Mouse (Mus musculus) heart, postnatal 0 days (tissue): Measurements from ENCODE around the gene Rbm47. TPM values are rescaled to one million over a fixed set of nuclear protein-coding genes. Genes with fewer than 3 reads are reported as not detected.

Experiments used
- ATAC-seq: fragments of 200-750 bp; cut with Nextera tagmentation; 2 replicates; pipeline ENCODE4 v1.8.0; 2017; ENCODE audit warnings: low read depth, moderate number of reproducible peaks, moderate library complexity; ENCODE audit not compliant: insufficient read depth
- DNase-seq: peaks from one replicate; pipeline ENCODE4 v3.0.0-alpha.2; 2016; ENCODE audit warnings: low spot score
- H3K27ac ChIP-seq: fragments of 300-500 bp; sonication (generic); 2 replicates; pipeline ENCODE4 v1.5.1; 2014; ENCODE audit warnings: low read depth, mild to moderate bottlenecking
- H3K27me3 ChIP-seq: fragments of 300-500 bp; sonication (generic); 2 replicates; pipeline ENCODE4 v1.6.1; 2014; ENCODE audit warnings: low read length, mixed read lengths; ENCODE audit not compliant: control insufficient read depth, insufficient read depth
- H3K36me3 ChIP-seq: fragments of 300-500 bp; sonication (generic); replicated peaks from 2 replicates; pipeline ENCODE4 v1.6.1; 2014; ENCODE audit warnings: low read length, mixed read lengths; ENCODE audit not compliant: control insufficient read depth, insufficient read depth
- H3K4me1 ChIP-seq: fragments of 300-500 bp; sonication (generic); 2 replicates; pipeline ENCODE4 v1.6.1; 2014; ENCODE audit warnings: antibody characterized with exemption; ENCODE audit not compliant: control insufficient read depth, insufficient read depth
- H3K4me2 ChIP-seq: fragments of 300-500 bp; sonication (generic); 2 replicates; pipeline ENCODE4 v1.6.1; 2014; ENCODE audit warnings: low read depth, mild to moderate bottlenecking, low read length, moderate library complexity
- H3K4me3 ChIP-seq: fragments of 300-500 bp; sonication (generic); 2 replicates; pipeline ENCODE4 v1.5.1; 2014; ENCODE audit warnings: low read depth, low read length
- H3K9ac ChIP-seq: fragments of 300-500 bp; sonication (generic); replicated peaks from 2 replicates; pipeline ENCODE4 v1.6.1; 2014; ENCODE audit warnings: low read depth, low read length, mixed read lengths
- H3K9me3 ChIP-seq: fragments of 300-500 bp; sonication (generic); replicated peaks from 2 replicates; pipeline ENCODE4 v1.6.1; 2016; ENCODE audit warnings: low read length; ENCODE audit not compliant: control insufficient read depth
- CTCF ChIP-seq: IDR thresholded peaks from 2 replicates; pipeline ENCODE4 v1.5.1; 2016; ENCODE audit warnings: antibody characterized with exemption, control low read depth, low read depth
- EP300 ChIP-seq: IDR thresholded peaks from 2 replicates; pipeline ENCODE4 v1.6.1; 2016; ENCODE audit warnings: antibody characterized with exemption, low read depth
- WGBS: fragments of 180-500 bp; shearing (Covaris S2); extraction: QIAGEN DNeasy Blood & Tissue Kit; methylation state at CpG from one replicate; pipeline ENCODE4 v1.1.7; 2014; 5-methylcytosine and 5-hydroxymethylcytosine counted together
- polyA plus RNA-seq: library from polyadenylated mRNA; unstranded; fragments of >200 nt; fragmentation: Nextera tagmentation; extraction: Ambion mirVana; gene quantifications from 2 replicates; pipeline ENCODE4 v1.2.1, GENCODE M21; 2015
- total RNA-seq: library from RNA; depleted of rRNA; stranded (reverse); fragments of >200 nt; gene quantifications from 2 replicates; pipeline ENCODE4 v1.2.3, GENCODE M21; 2014; ENCODE audit warnings: low replicate concordance

Rbm47 gene
- total and polyA plus RNA-seq, 2 experiments from 2014 or later: 1.1 to 11.2 TPM

- Histone ChIP-seq H3K9me3 (no peaks in the 10 kb centered on the region), H3K4me2 (no peak overlapping the region), H3K27me3 (no peaks in the 10 kb centered on the region), H3K9ac (no peak overlapping the region), H3K4me3 (no peak overlapping the region), H3K36me3 (no peaks in the 10 kb centered on the region), H3K27ac (no peak overlapping the region), H3K4me1 (no peaks in the 10 kb centered on the region)
- WGBS: 89% methylated on average over 2 of the region's 2 CpGs
- TF ChIP-seq CTCF (no peak), EP300 (no peak)
- DNase-seq: no peak
- no peak for ATAC-seq
Measured at GRCm38 (mm10) chr5:66014437-66014836, 158.5 kb downstream of the Rbm47 start.

DNA sequence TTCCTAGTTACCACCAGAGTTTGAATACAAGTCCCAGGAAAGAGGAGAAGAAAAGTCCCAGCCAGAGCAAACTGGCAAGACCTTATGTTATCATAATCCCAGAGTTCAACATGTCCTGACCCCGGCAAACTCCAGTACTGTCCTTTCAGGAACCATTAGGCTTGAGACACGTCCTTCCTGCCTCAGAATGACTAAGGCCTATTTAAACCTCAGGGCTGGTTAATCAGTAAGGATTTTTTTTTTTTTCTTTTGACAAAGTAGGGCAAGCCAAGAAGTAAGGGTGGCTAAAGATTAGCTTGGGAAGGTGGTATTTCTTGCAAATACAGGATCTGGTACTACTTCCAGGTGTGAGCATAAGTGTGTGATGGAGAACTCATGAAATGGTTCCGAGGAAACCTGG, 158.9 kb downstream of the Rbm47 start:
- no peaks in the 10 kb centered on the region for H3K9me3 ChIP-seq
- TF ChIP-seq EP300 (no peak), CTCF (no peak)
- WGBS: 70% methylated on average over 3 of the region's 3 CpGs
- H3K9ac ChIP-seq: no peak overlapping the region
- no peaks in the 10 kb centered on the region for H3K4me1 ChIP-seq
- no peak for ATAC-seq
- no peak for DNase-seq
- H3K4me2 ChIP-seq: no peak overlapping the region
- no peaks in the 10 kb centered on the region for H3K27me3 ChIP-seq
- H3K4me3 ChIP-seq: no peak overlapping the region
- H3K36me3 ChIP-seq: no peaks in the 10 kb centered on the region
- no peak overlapping the region for H3K27ac ChIP-seq

- no peak overlapping the region for H3K9ac ChIP-seq
- no peaks in the 10 kb centered on the region for H3K36me3 ChIP-seq
- TF ChIP-seq CTCF (no peak), EP300 (no peak)
- no peak overlapping the region for H3K27ac ChIP-seq
- WGBS: 85% methylated on average over 15 of the region's 15 CpGs
- 0 out of 2 replicates have a peak, but pooled peaks cover 3% of the 10 kb centered on the region for H3K4me1 ChIP-seq
- H3K4me3 ChIP-seq: no peak overlapping the region
- H3K4me2 ChIP-seq: no peak overlapping the region
- no peaks in the 10 kb centered on the region for H3K27me3 ChIP-seq
- ATAC-seq: no peak
- DNase-seq: no peak
- H3K9me3 ChIP-seq: no peaks in the 10 kb centered on the region
Measured at GRCm38 (mm10) chr5:66008245-66008967, 164.5 kb downstream of the Rbm47 start.

GRCm38 (mm10) chr5:66005041-66005678, 167.8 kb downstream of the Rbm47 start:
- H3K4me2 ChIP-seq: no peak overlapping the region
- no peak overlapping the region for H3K9ac ChIP-seq
- no peaks in the 10 kb centered on the region for H3K27me3 ChIP-seq
- H3K27ac ChIP-seq: no peak overlapping the region
- H3K4me1 ChIP-seq: 0 out of 2 replicates have a peak, but pooled peaks cover 3% of the 10 kb centered on the region
- no peak for TF ChIP-seq EP300
- TF ChIP-seq CTCF: no peak
- no peaks in the 10 kb centered on the region for H3K9me3 ChIP-seq
- no peaks in the 10 kb centered on the region for H3K36me3 ChIP-seq
- ATAC-seq: no peak
- no peak for DNase-seq
- H3K4me3 ChIP-seq: no peak overlapping the region
- 42% methylated on average over 16 of the region's 16 CpGs for WGBS

GRCm38 (mm10) chr5:66004134-66004925, 168.6 kb downstream of the Rbm47 start, which contains the start of gene 9130230L23Rik:
TSS of gene 9130230L23Rik (minus strand) at chr5:66004285.
- Histone ChIP-seq H3K4me2 (no peak within 1 kb of the TSS), H3K4me3 (no peak within 1 kb of the TSS), H3K4me1 (0 out of 2 replicates have a peak, but pooled peaks cover 3% of the 10 kb centered on the region), H3K9ac (no peak within 1 kb of the TSS), H3K27ac (no peak within 1 kb of the TSS), H3K27me3 (no peaks in the 10 kb centered on the region), H3K9me3 (no peaks in the 10 kb centered on the region), H3K36me3 (no peaks in the 10 kb centered on the region)
- ATAC-seq (no peak; the same call in 1 of the 2 replicates), DNase-seq (no peak)
- TF ChIP-seq EP300 (no peak), CTCF (no peak)
- WGBS: 40% methylated on average over 14 of the region's 14 CpGs
